Mouse (Mus musculus) left cerebral cortex, postnatal 4 days (tissue): Measurements from ENCODE around the gene Mrgpra3. TPM values are rescaled to one million over a fixed set of nuclear protein-coding genes. Genes with fewer than 3 reads are reported as not detected.

Experiments used
- DNase-seq: peaks from one replicate; pipeline ENCODE4 v3.0.0-alpha.2; 2022
- intact Hi-C: fragments of 180-260 bp; cut with DNase I; formaldehyde crosslinking; loops from one replicate; pipeline ENCODE4 v1.15.1; 2025
- total RNA-seq, 2 experiments: library from RNA; stranded (reverse); gene quantifications; 2 replicates each; pipeline ENCODE4 v1.2.3; 2021

Mrgpra3 gene
- total RNA-seq, result not detected

GRCm38 (mm10) chr7:47601272-47601671 lies at the start of gene Mrgpra3:
TSS of gene Mrgpra3 (minus strand) at chr7:47601372.
- no peak for DNase-seq
- intact Hi-C loops, result no loop called here

Other genes with a start within 250 kb of the Mrgpra3 start
- not detected for gene Mrgpra1, start 247.1 kb downstream of the Mrgpra3 start, total RNA-seq
- not detected for gene Mrgpra2a, start 149.2 kb downstream of the Mrgpra3 start, total RNA-seq
- gene Mrgpra2b, start 72.5 kb downstream of the Mrgpra3 start, total RNA-seq, result not detected